Mouse (Mus musculus): ENCODE data around the gene Mslnl. TPM values are rescaled to one million over a fixed set of nuclear protein-coding genes. Genes with fewer than 3 reads are reported as not detected.

Gene Mslnl
- total and polyA plus RNA-seq, 2 experiments from 2014 or later = 0.10 TPM; not detected in 1

GRCm38 (mm10) chr17:25794197-25794596 lies 58.4 kb downstream of the Mslnl start:
- TF ChIP-seq CTCF (IDR thresholded peaks at IDR 0.05; ENCODE audit: low read depth) = no peak
- WGBS = 6% methylated on average over 13 of the region's 13 CpGs
- Histone ChIP-seq H3K27ac (ENCODE audit: low read depth, low read length) (peak overlapping the region; percentile 91), H3K27me3 (ENCODE audit: insufficient read depth, low read length) (peaks cover 6% of the 10 kb centered on the region; the same call in 1 of the 2 replicates), H3K4me2 (ENCODE audit: low read depth) (0 out of 2 replicates have a peak overlapping the region, but pooled peaks have one; percentile 13), H3K36me3 (ENCODE audit: insufficient read depth) (0 out of 2 replicates have a peak, but pooled peaks cover 6% of the 10 kb centered on the region), H3K4me1 (ENCODE audit: insufficient read depth) (peaks cover 11% of the 10 kb centered on the region), H3K9me3 (ENCODE audit: low read length) (no peaks in the 10 kb centered on the region), H3K4me3 (ENCODE audit: low read depth, low read length) (no peak overlapping the region), H3K9ac (no peak overlapping the region)
- no peak for DNase-seq
- no peak for ATAC-seq

GRCm38 (mm10) chr17:25794998-25795397 lies 59.2 kb downstream of the Mslnl start:
- Histone ChIP-seq H3K27ac (ENCODE audit: low read depth, low read length) (peak overlapping the region; percentile 41; the same call in 1 of the 2 replicates), H3K4me2 (ENCODE audit: low read depth) (peak overlapping the region; percentile 64), H3K36me3 (ENCODE audit: insufficient read depth) (no peaks in the 10 kb centered on the region), H3K9ac (no peak overlapping the region), H3K4me1 (ENCODE audit: insufficient read depth) (peaks cover 11% of the 10 kb centered on the region), H3K4me3 (ENCODE audit: low read depth, low read length) (no peak overlapping the region), H3K27me3 (ENCODE audit: insufficient read depth, low read length) (peaks cover 6% of the 10 kb centered on the region; the same call in 1 of the 2 replicates), H3K9me3 (ENCODE audit: low read length) (no peaks in the 10 kb centered on the region)
- DNase-seq (no peak), ATAC-seq (no peak)
- 53% methylated on average over 17 of the region's 17 CpGs for WGBS
- TF ChIP-seq CTCF (IDR thresholded peaks at IDR 0.05; ENCODE audit: low read depth) = no peak

DNA sequence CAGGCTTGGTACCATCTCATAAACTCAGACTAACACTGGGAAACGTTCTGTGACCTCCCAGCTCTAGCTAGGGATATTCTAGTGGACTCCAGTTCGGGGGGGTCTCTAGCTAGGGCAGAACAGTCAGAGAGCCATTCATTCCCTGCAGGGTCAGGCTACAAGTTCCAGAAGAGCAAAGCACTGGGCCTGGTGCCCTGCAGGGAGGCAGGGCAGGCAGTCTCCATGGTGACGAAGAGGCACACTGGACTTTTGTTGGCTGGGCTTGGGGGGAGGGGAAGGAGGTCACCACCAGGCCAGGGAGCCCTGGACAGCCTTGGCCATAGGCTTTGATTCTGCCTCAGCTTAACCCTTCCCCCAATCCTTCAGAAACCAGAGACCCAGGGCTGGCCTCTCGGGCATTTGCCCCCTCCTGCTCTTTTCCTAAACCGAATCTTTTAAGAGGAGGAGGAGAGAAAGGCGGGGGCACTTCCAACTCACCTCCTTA lies 59.8 kb downstream of the Mslnl start, which contains the start of gene AC134908.4:
Gene AC134908.4, minus strand, starts transcription at position 51 of the 484 bp plus-strand sequence.
- WGBS = 14% methylated on average over 6 of the region's 6 CpGs
- H3K4me3 ChIP-seq (ENCODE audit: low read depth, low read length) = peak within 1 kb of the TSS; percentile 47
- peaks cover 6% of the 10 kb centered on the region; the same call in 1 of the 2 replicates for H3K27me3 ChIP-seq (ENCODE audit: insufficient read depth, low read length)
- no peaks in the 10 kb centered on the region for H3K36me3 ChIP-seq (ENCODE audit: insufficient read depth)
- H3K9me3 ChIP-seq (ENCODE audit: low read length) = no peaks in the 10 kb centered on the region
- H3K4me1 ChIP-seq (ENCODE audit: insufficient read depth) = peaks cover 11% of the 10 kb centered on the region
- DNase-seq (peak; percentile 48), ATAC-seq (peak; percentile 10)
- peak within 1 kb of the TSS; percentile 64 for H3K4me2 ChIP-seq (ENCODE audit: low read depth)
- peak within 1 kb of the TSS; percentile 45; the same call in 1 of the 2 replicates for H3K9ac ChIP-seq
- no peak for TF ChIP-seq CTCF (IDR thresholded peaks at IDR 0.05; ENCODE audit: low read depth)
- peak within 1 kb of the TSS; percentile 41; the same call in 1 of the 2 replicates for H3K27ac ChIP-seq (ENCODE audit: low read depth, low read length)

GRCm38 (mm10) chr17:25796211-25796771 lies 60.4 kb downstream of the Mslnl start:
- peaks cover 11% of the 10 kb centered on the region for H3K4me1 ChIP-seq (ENCODE audit: insufficient read depth)
- peak overlapping the region; percentile 45; the same call in 1 of the 2 replicates for H3K9ac ChIP-seq
- TF ChIP-seq CTCF (IDR thresholded peaks at IDR 0.05; ENCODE audit: low read depth) = no peak
- H3K27ac ChIP-seq (ENCODE audit: low read depth, low read length) = peak overlapping the region; percentile 16; the same call in 1 of the 2 replicates
- peaks cover 6% of the 10 kb centered on the region; the same call in 1 of the 2 replicates for H3K27me3 ChIP-seq (ENCODE audit: insufficient read depth, low read length)
- peak overlapping the region; percentile 47 for H3K4me3 ChIP-seq (ENCODE audit: low read depth, low read length)
- ATAC-seq (no peak), DNase-seq (no peak)
- 3% methylated on average over 37 of the region's 37 CpGs for WGBS
- no peaks in the 10 kb centered on the region for H3K9me3 ChIP-seq (ENCODE audit: low read length)
- peak overlapping the region; percentile 64 for H3K4me2 ChIP-seq (ENCODE audit: low read depth)
- no peaks in the 10 kb centered on the region for H3K36me3 ChIP-seq (ENCODE audit: insufficient read depth)

DNA sequence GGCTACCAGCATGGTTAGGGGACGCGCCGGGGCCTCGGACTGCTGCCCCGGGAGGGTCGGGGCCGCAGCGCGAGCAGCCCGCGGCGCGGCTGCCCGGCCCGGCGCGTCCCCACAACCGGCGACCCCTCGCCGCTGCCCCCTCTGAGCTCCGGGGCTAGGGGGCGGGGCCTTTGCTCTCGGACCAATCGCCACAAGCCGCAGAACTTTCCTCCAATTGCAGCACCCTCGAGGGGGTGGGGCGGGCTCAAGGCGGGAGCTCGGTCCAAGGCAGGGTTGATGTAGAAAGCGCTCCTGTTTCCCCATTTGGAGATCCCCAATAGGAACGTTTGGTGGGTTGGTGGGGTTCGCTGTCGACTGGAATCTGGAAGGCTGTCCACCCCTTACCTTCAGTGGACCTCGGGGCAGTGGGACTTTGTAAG lies 61.1 kb downstream of the Mslnl start, which contains the start of gene Metrn:
Gene Metrn, minus strand, starts transcription at position 186 of the 419 bp plus-strand sequence.
- peak within 1 kb of the TSS; percentile 47 for H3K4me3 ChIP-seq (ENCODE audit: low read depth, low read length)
- peaks cover 6% of the 10 kb centered on the region; the same call in 1 of the 2 replicates for H3K27me3 ChIP-seq (ENCODE audit: insufficient read depth, low read length)
- ATAC-seq = peak; percentile 66
- DNase-seq = peak; percentile 69
- H3K27ac ChIP-seq (ENCODE audit: low read depth, low read length) = peak within 1 kb of the TSS; percentile 16; the same call in 1 of the 2 replicates
- 1% methylated on average over 33 of the region's 35 CpGs for WGBS
- no peak for TF ChIP-seq CTCF (IDR thresholded peaks at IDR 0.05; ENCODE audit: low read depth)
- peaks cover 11% of the 10 kb centered on the region for H3K4me1 ChIP-seq (ENCODE audit: insufficient read depth)
- peak within 1 kb of the TSS; percentile 64 for H3K4me2 ChIP-seq (ENCODE audit: low read depth)
- no peaks in the 10 kb centered on the region for H3K9me3 ChIP-seq (ENCODE audit: low read length)
- peak within 1 kb of the TSS; percentile 45 for H3K9ac ChIP-seq
- H3K36me3 ChIP-seq (ENCODE audit: insufficient read depth) = no peaks in the 10 kb centered on the region

Small RNAs within 50 kb of the gene (microRNA-seq; reads per million reads assigned to microRNA genes)
- gene Gm25083 (0 reads per million in 2 experiments), gene Mir6966 (0 to 0.24 reads per million in 2 experiments)

Other genes with a start within 250 kb of the Mslnl start
- 1.0 and 2.0 TPM in 2 replicates for gene Sstr5, start 238.8 kb upstream of the Mslnl start, total RNA-seq (2014; rRNA removed)
- 0.64 and 0.94 TPM in 2 replicates for gene Sstr5, start 238.8 kb upstream of the Mslnl start, polyA plus RNA-seq (2015; fragmentation: Nextera tagmentation; extraction: Ambion mirVana)
- gene Sox8, start 165.4 kb upstream of the Mslnl start, total RNA-seq (2014; rRNA removed) = 26.6 and 27.4 TPM in 2 replicates
- 20.8 and 22.6 TPM in 2 replicates for gene Sox8, start 165.4 kb upstream of the Mslnl start, polyA plus RNA-seq (2015; fragmentation: Nextera tagmentation; extraction: Ambion mirVana)
- 21.5 and 28.1 TPM in 2 replicates for gene Lmf1, start 157.0 kb upstream of the Mslnl start, total RNA-seq (2014; rRNA removed)
- gene Lmf1, start 157.0 kb upstream of the Mslnl start, polyA plus RNA-seq (2015; fragmentation: Nextera tagmentation; extraction: Ambion mirVana) = 13.9 and 17.8 TPM in 2 replicates
- gene Gng13, start 18.9 kb upstream of the Mslnl start, total RNA-seq (2014; rRNA removed) = 8.2 and 23.2 TPM in 2 replicates
- gene Gng13, start 18.9 kb upstream of the Mslnl start, polyA plus RNA-seq (2015; fragmentation: Nextera tagmentation; extraction: Ambion mirVana) = 17.0 and 24.5 TPM in 2 replicates
- 2.2 and 3.7 TPM in 2 replicates for gene Chtf18, start 8.6 kb upstream of the Mslnl start, total RNA-seq (2014; rRNA removed)
- 2.3 and 3.3 TPM in 2 replicates for gene Chtf18, start 8.6 kb upstream of the Mslnl start, polyA plus RNA-seq (2015; fragmentation: Nextera tagmentation; extraction: Ambion mirVana)
- gene Rpusd1, start 8.4 kb upstream of the Mslnl start, total RNA-seq (2014; rRNA removed) = 6.5 and 8.0 TPM in 2 replicates
- 30.0 and 30.7 TPM in 2 replicates for gene Rpusd1, start 8.4 kb upstream of the Mslnl start, polyA plus RNA-seq (2015; fragmentation: Nextera tagmentation; extraction: Ambion mirVana)
- 2.1 and 4.0 TPM in 2 replicates for gene Msln, start 18.3 kb downstream of the Mslnl start, total RNA-seq (2014; rRNA removed)
- 0.97 and 1.3 TPM in 2 replicates for gene Msln, start 18.3 kb downstream of the Mslnl start, polyA plus RNA-seq (2015; fragmentation: Nextera tagmentation; extraction: Ambion mirVana)
- 31.0 and 35.0 TPM in 2 replicates for gene Narfl, start 37.7 kb downstream of the Mslnl start, total RNA-seq (2014; rRNA removed)
- 30.4 and 30.8 TPM in 2 replicates for gene Narfl, start 37.7 kb downstream of the Mslnl start, polyA plus RNA-seq (2015; fragmentation: Nextera tagmentation; extraction: Ambion mirVana)
- gene Haghl, start 49.6 kb downstream of the Mslnl start, total RNA-seq (2014; rRNA removed) = 118 and 141 TPM in 2 replicates
- gene Haghl, start 49.6 kb downstream of the Mslnl start, polyA plus RNA-seq (2015; fragmentation: Nextera tagmentation; extraction: Ambion mirVana) = 139 and 154 TPM in 2 replicates
- gene Ccdc78, start 50.5 kb downstream of the Mslnl start, total RNA-seq (2014; rRNA removed) = 0.31 TPM in 1 of 2 replicates, not detected in the other
- 0.36 and 0.45 TPM in 2 replicates for gene Ccdc78, start 50.5 kb downstream of the Mslnl start, polyA plus RNA-seq (2015; fragmentation: Nextera tagmentation; extraction: Ambion mirVana)
- 82.5 and 84.2 TPM in 2 replicates for gene Fam173a, start 56.9 kb downstream of the Mslnl start, total RNA-seq (2014; rRNA removed)
- gene Fam173a, start 56.9 kb downstream of the Mslnl start, polyA plus RNA-seq (2015; fragmentation: Nextera tagmentation; extraction: Ambion mirVana) = 76.0 and 78.3 TPM in 2 replicates
- gene AC134908.4, start 59.6 kb downstream of the Mslnl start, total RNA-seq (2014; rRNA removed) = 0.31 TPM in 1 of 2 replicates, not detected in the other
- 1.1 TPM in 1 of 2 replicates, not detected in the other for gene AC134908.4, start 59.6 kb downstream of the Mslnl start, polyA plus RNA-seq (2015; fragmentation: Nextera tagmentation; extraction: Ambion mirVana)
- 136 and 148 TPM in 2 replicates for gene Metrn, start 61.1 kb downstream of the Mslnl start, total RNA-seq (2014; rRNA removed)
- 56.9 and 59.3 TPM in 2 replicates for gene Metrn, start 61.1 kb downstream of the Mslnl start, polyA plus RNA-seq (2015; fragmentation: Nextera tagmentation; extraction: Ambion mirVana)
- gene Fbxl16, start 73.0 kb downstream of the Mslnl start, total RNA-seq (2014; rRNA removed) = 97.6 and 133 TPM in 2 replicates
- gene Fbxl16, start 73.0 kb downstream of the Mslnl start, polyA plus RNA-seq (2015; fragmentation: Nextera tagmentation; extraction: Ambion mirVana) = 27.1 and 58.7 TPM in 2 replicates
- 36.5 and 37.5 TPM in 2 replicates for gene Wdr24, start 87.6 kb downstream of the Mslnl start, total RNA-seq (2014; rRNA removed)
- gene Wdr24, start 87.6 kb downstream of the Mslnl start, polyA plus RNA-seq (2015; fragmentation: Nextera tagmentation; extraction: Ambion mirVana) = 23.2 and 24.5 TPM in 2 replicates
- gene Jmjd8, start 92.8 kb downstream of the Mslnl start, total RNA-seq (2014; rRNA removed) = 44.3 and 52.2 TPM in 2 replicates
- gene Jmjd8, start 92.8 kb downstream of the Mslnl start, polyA plus RNA-seq (2015; fragmentation: Nextera tagmentation; extraction: Ambion mirVana) = 46.7 and 49.5 TPM in 2 replicates
- gene Stub1, start 97.4 kb downstream of the Mslnl start, total RNA-seq (2014; rRNA removed) = 237 and 238 TPM in 2 replicates
- gene Stub1, start 97.4 kb downstream of the Mslnl start, polyA plus RNA-seq (2015; fragmentation: Nextera tagmentation; extraction: Ambion mirVana) = 314 and 324 TPM in 2 replicates
- 85.4 and 90.7 TPM in 2 replicates for gene Rhbdl1, start 101.3 kb downstream of the Mslnl start, total RNA-seq (2014; rRNA removed)
- 77.6 and 83.3 TPM in 2 replicates for gene Rhbdl1, start 101.3 kb downstream of the Mslnl start, polyA plus RNA-seq (2015; fragmentation: Nextera tagmentation; extraction: Ambion mirVana)
- 23.2 and 23.8 TPM in 2 replicates for gene Gm20683, start 105.7 kb downstream of the Mslnl start, total RNA-seq (2014; rRNA removed)
- gene Gm20683, start 105.7 kb downstream of the Mslnl start, polyA plus RNA-seq (2015; fragmentation: Nextera tagmentation; extraction: Ambion mirVana) = 9.2 and 12.3 TPM in 2 replicates
- 35.4 and 53.1 TPM in 2 replicates for gene Rhot2, start 108.8 kb downstream of the Mslnl start, total RNA-seq (2014; rRNA removed)
- gene Rhot2, start 108.8 kb downstream of the Mslnl start, polyA plus RNA-seq (2015; fragmentation: Nextera tagmentation; extraction: Ambion mirVana) = 8.1 and 11.3 TPM in 2 replicates
- 29.8 and 40.2 TPM in 2 replicates for gene Wdr90, start 125.5 kb downstream of the Mslnl start, total RNA-seq (2014; rRNA removed)
- 8.0 and 13.2 TPM in 2 replicates for gene Wdr90, start 125.5 kb downstream of the Mslnl start, polyA plus RNA-seq (2015; fragmentation: Nextera tagmentation; extraction: Ambion mirVana)
- gene Mcrip2, start 132.7 kb downstream of the Mslnl start, total RNA-seq (2014; rRNA removed) = 10.3 and 16.5 TPM in 2 replicates
- 32.5 and 37.1 TPM in 2 replicates for gene Mcrip2, start 132.7 kb downstream of the Mslnl start, polyA plus RNA-seq (2015; fragmentation: Nextera tagmentation; extraction: Ambion mirVana)
- 37.0 and 41.7 TPM in 2 replicates for gene Mettl26, start 139.0 kb downstream of the Mslnl start, total RNA-seq (2014; rRNA removed)
- 43.1 and 62.2 TPM in 2 replicates for gene Mettl26, start 139.0 kb downstream of the Mslnl start, polyA plus RNA-seq (2015; fragmentation: Nextera tagmentation; extraction: Ambion mirVana)
- gene Wfikkn1, start 144.8 kb downstream of the Mslnl start, total RNA-seq (2014; rRNA removed) = 0.23 and 1.5 TPM in 2 replicates
- 0.28 and 0.29 TPM in 2 replicates for gene Wfikkn1, start 144.8 kb downstream of the Mslnl start, polyA plus RNA-seq (2015; fragmentation: Nextera tagmentation; extraction: Ambion mirVana)
- gene Rab40c, start 183.7 kb downstream of the Mslnl start, total RNA-seq (2014; rRNA removed) = 30.9 and 31.4 TPM in 2 replicates
- gene Rab40c, start 183.7 kb downstream of the Mslnl start, polyA plus RNA-seq (2015; fragmentation: Nextera tagmentation; extraction: Ambion mirVana) = 40.3 and 46.1 TPM in 2 replicates
- 42.2 and 50.6 TPM in 2 replicates for gene Pigq, start 208.9 kb downstream of the Mslnl start, total RNA-seq (2014; rRNA removed)
- gene Pigq, start 208.9 kb downstream of the Mslnl start, polyA plus RNA-seq (2015; fragmentation: Nextera tagmentation; extraction: Ambion mirVana) = 58.1 and 63.7 TPM in 2 replicates
- gene Nhlrc4, start 208.9 kb downstream of the Mslnl start, total RNA-seq (2014; rRNA removed) = not detected in 2 replicates
- 0.44 TPM in 1 of 2 replicates, not detected in the other for gene Nhlrc4, start 208.9 kb downstream of the Mslnl start, polyA plus RNA-seq (2015; fragmentation: Nextera tagmentation; extraction: Ambion mirVana)
- 0.10 TPM in 1 of 2 replicates, not detected in the other for gene A930017K11Rik, start 216.5 kb downstream of the Mslnl start, total RNA-seq (2014; rRNA removed)
- gene A930017K11Rik, start 216.5 kb downstream of the Mslnl start, polyA plus RNA-seq (2015; fragmentation: Nextera tagmentation; extraction: Ambion mirVana) = 0.07 TPM in 1 of 2 replicates, not detected in the other
- 24.7 and 24.9 TPM in 2 replicates for gene Capn15, start 249.8 kb downstream of the Mslnl start, total RNA-seq (2014; rRNA removed)
- 11.4 and 15.2 TPM in 2 replicates for gene Capn15, start 249.8 kb downstream of the Mslnl start, polyA plus RNA-seq (2015; fragmentation: Nextera tagmentation; extraction: Ambion mirVana)